Mouse (Mus musculus) heart, adult 2 months (tissue): ENCODE results near the gene Cntln. TPM values are rescaled to one million over a fixed set of nuclear protein-coding genes. Genes with fewer than 3 reads are reported as not detected.

Source experiments
- DNase-seq, 2 experiments: peaks; one replicate each; pipeline ENCODE4 v3.0.0; 2021
- H3K27ac ChIP-seq: fragments of 200-600 bp; 2 replicates; pipeline ENCODE4 v1.8.1; 2022
- H3K27me3 ChIP-seq: fragments of 200-500 bp; 2 replicates; pipeline ENCODE4 v1.6.1; 2012; ENCODE audit warnings: mild to moderate bottlenecking, low read length, inconsistent platforms, mixed read lengths; ENCODE audit not compliant: control insufficient read depth, insufficient read depth
- H3K36me3 ChIP-seq: fragments of 200-500 bp; 2 replicates; pipeline ENCODE4 v1.6.1; 2012; ENCODE audit warnings: low read length, inconsistent platforms; ENCODE audit not compliant: control insufficient read depth, insufficient read depth
- H3K4me1 ChIP-seq: fragments of 200-500 bp; 2 replicates; pipeline ENCODE4 v1.6.1; 2011; ENCODE audit warnings: low read length; ENCODE audit not compliant: control insufficient read depth, insufficient read depth
- H3K4me3 ChIP-seq: fragments of 200-600 bp; 2 replicates; pipeline ENCODE4 v1.8.1; 2022
- H3K79me2 ChIP-seq: fragments of 200-500 bp; replicated peaks from 2 replicates; pipeline ENCODE4 v1.6.1; 2012; ENCODE audit warnings: mild to moderate bottlenecking, inconsistent platforms, low read length, moderate library complexity, mixed read lengths; ENCODE audit not compliant: control insufficient read depth, insufficient read depth
- H3K9ac ChIP-seq: fragments of 200-500 bp; 2 replicates; pipeline ENCODE4 v1.6.1; 2012; ENCODE audit warnings: low read depth, mild to moderate bottlenecking, control low read depth, inconsistent platforms, low read length, mixed read lengths
- CTCF ChIP-seq: fragments of 200-600 bp; IDR thresholded peaks from 2 replicates; pipeline ENCODE4 v1.8.1; 2022; ENCODE audit warnings: antibody characterized with exemption, mild to moderate bottlenecking, moderate library complexity
- EP300 ChIP-seq: fragments of 200-500 bp; IDR thresholded peaks from 2 replicates; pipeline ENCODE4 v1.6.1; 2011; ENCODE audit warnings: low read depth, low read length, control low read depth; ENCODE audit not compliant: insufficient read depth
- POLR2A ChIP-seq: fragments of 200-500 bp; IDR thresholded peaks from 2 replicates; pipeline ENCODE4 v1.6.1; 2011; ENCODE audit warnings: mild to moderate bottlenecking, low read depth, low read length, control low read depth; ENCODE audit not compliant: insufficient read depth
- WGBS: fragments of 180-500 bp; shearing (Covaris S2); methylation state at CpG from one replicate; pipeline ENCODE4 v1.1.7; 2018; 5-methylcytosine and 5-hydroxymethylcytosine counted together
- intact Hi-C: fragments of 180-260 bp; cut with DNase I; formaldehyde crosslinking; loops from one replicate; pipeline ENCODE4 v1.15.1; 2025
- polyA plus RNA-seq: library from polyadenylated mRNA; depleted of rRNA; stranded (reverse); fragments of >200 nt; gene quantifications from 2 replicates; pipeline ENCODE4 v1.2.3, GENCODE M21; 2012
- total RNA-seq, 2 experiments: library from RNA; stranded (reverse); gene quantifications; 2 replicates each; pipeline ENCODE4 v1.2.3; 2021

Gene Cntln
- total and polyA plus RNA-seq, 3 experiments = 1.3 to 2.7 (median 1.9) TPM

DNA sequence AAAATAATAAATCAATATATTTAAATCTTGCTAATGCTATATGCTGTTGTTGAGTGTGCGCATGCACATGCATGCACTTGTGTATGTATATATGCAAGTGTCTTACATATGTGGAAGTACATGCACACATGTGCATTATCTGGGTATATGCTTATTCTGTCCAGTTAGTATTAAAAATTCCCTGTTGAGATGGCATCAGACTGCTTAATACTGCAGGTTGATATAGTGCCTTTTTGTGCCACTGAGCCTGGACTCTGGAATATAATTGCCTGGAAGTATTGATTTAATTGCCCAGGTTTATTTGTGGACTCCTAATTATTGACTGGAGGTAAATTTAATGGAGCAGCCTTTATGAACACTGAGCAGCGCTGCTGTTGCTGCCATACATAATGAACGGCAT lies 236.2 kb downstream of the Cntln start:
- H3K27ac ChIP-seq = no peak overlapping the region
- DNase-seq = no peak
- TF ChIP-seq EP300 = no peak
- TF ChIP-seq CTCF = no peak
- no peak for TF ChIP-seq POLR2A
- no peaks in the 10 kb centered on the region for H3K79me2 ChIP-seq
- H3K4me3 ChIP-seq = no peak overlapping the region
- 97% methylated on average over 3 of the region's 3 CpGs for WGBS
- H3K4me1 ChIP-seq = no peaks in the 10 kb centered on the region
- intact Hi-C loops = no loop called here
- H3K27me3 ChIP-seq = no peaks in the 10 kb centered on the region
- H3K9ac ChIP-seq = no peak overlapping the region
- H3K36me3 ChIP-seq = no peaks in the 10 kb centered on the region

DNA sequence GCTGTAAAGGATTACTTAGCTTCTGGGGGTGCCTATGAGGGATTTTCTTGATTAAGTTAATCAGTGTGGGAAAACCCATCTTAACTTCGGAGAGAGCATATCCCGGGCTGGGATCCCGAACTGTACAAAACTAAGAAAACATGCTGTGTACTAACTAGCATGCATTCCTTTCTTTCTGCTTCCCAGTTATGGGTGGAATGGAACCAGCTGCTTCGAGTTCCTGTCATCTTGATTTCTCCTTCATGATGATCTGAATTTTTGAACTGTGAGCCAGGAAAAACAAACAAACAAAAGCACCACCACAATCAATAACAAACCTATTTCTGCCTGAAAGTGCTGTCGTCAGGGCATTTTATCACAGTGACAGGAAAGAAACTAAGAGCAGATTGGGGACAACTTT lies 265.6 kb downstream of the Cntln start:
- no peak overlapping the region for H3K9ac ChIP-seq
- intact Hi-C loops = no loop called here
- no peaks in the 10 kb centered on the region for H3K27me3 ChIP-seq
- H3K4me1 ChIP-seq = no peaks in the 10 kb centered on the region
- H3K4me3 ChIP-seq = no peak overlapping the region
- H3K36me3 ChIP-seq = no peaks in the 10 kb centered on the region
- DNase-seq = no peak
- TF ChIP-seq POLR2A (no peak), EP300 (no peak), CTCF (no peak)
- H3K79me2 ChIP-seq = no peaks in the 10 kb centered on the region
- WGBS = 63% methylated on average over 5 of the region's 5 CpGs
- H3K27ac ChIP-seq = no peak overlapping the region

DNA sequence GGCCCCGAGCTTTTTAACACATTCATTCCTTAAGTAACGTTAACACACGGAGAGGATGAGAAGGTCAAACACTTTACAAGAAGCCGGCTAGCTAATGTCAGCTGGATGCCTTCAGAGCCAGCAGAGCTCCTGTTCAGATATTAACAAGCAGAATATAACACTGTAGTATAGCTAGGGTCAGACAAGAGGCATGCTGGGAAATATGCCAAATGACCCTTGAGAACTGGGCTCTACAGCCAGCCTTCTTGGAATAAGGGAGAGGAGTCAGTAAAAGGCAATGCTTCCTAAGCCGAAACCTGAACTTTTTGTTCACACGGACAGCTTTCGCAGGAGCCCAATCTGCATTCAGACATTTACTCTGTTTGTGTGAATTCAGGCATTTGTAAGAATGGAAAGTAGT lies 267.8 kb downstream of the Cntln start:
- Histone ChIP-seq H3K27me3 (no peaks in the 10 kb centered on the region), H3K79me2 (no peaks in the 10 kb centered on the region), H3K4me3 (no peak overlapping the region), H3K4me1 (no peaks in the 10 kb centered on the region), H3K36me3 (no peaks in the 10 kb centered on the region), H3K27ac (no peak overlapping the region), H3K9ac (no peak overlapping the region)
- DNase-seq = no peak
- WGBS = 71% methylated on average over 7 of the region's 7 CpGs
- TF ChIP-seq CTCF (no peak), EP300 (no peak), POLR2A (no peak)
- intact Hi-C loops = no loop called here

DNA sequence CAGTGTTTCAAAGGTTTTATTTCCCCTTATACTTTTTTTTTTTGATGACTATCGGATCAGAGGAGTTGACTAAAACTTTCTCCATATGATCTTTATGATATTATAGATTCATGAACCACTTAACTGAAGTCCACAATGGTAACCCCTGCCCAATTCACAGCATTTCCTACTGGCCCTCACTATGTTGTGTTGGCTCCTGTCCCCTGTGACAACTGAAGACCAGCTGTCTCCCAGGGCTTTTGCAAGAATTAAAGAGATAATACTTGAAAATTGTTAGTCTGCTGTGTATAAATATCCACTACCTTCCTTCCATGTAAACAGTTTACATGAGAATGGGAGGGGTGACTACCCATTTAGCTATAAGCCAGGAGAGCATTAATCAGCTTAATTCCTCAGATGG lies 270.3 kb downstream of the Cntln start:
- Histone ChIP-seq H3K4me3 (no peak overlapping the region), H3K27ac (no peak overlapping the region), H3K9ac (no peak overlapping the region), H3K79me2 (no peaks in the 10 kb centered on the region), H3K36me3 (no peaks in the 10 kb centered on the region), H3K4me1 (no peaks in the 10 kb centered on the region), H3K27me3 (no peaks in the 10 kb centered on the region)
- intact Hi-C loops = no loop called here
- no peak for DNase-seq
- TF ChIP-seq POLR2A (no peak), EP300 (no peak), CTCF (no peak)
- WGBS = 83% methylated on average over 1 of the region's 1 CpGs

DNA sequence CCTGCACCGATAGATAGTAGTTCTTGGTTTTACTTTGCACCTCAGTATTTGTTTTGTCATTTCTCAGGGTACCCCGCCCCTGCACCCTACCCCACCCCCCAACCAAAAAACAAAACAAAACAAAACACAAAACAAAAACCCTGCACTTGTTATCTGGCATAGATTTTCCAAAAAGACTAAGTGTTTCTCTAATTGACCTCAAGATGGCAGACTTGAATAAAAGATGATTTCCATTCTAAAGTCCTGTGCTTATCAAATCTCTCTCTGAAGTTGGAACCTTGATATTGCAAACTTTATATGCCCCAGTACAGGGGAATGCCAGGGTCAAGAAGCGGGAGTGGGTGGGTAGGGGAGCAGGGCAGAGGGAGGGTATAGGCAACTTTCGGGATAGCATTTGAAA lies 277.0 kb downstream of the Cntln start:
- no peak for DNase-seq
- Histone ChIP-seq H3K27me3 (no peaks in the 10 kb centered on the region), H3K79me2 (no peaks in the 10 kb centered on the region), H3K4me1 (no peaks in the 10 kb centered on the region; the same call in 1 of the 2 replicates), H3K4me3 (no peak overlapping the region), H3K27ac (no peak overlapping the region), H3K9ac (no peak overlapping the region), H3K36me3 (no peaks in the 10 kb centered on the region)
- 47% methylated on average over 4 of the region's 4 CpGs for WGBS
- no peak for TF ChIP-seq EP300
- peak; percentile 46 for TF ChIP-seq CTCF
- intact Hi-C loops = loop anchor here (5.0 kb wide), 2 partner anchors 641 to 656 kb away; no protein-coding TSS in a partner anchor

DNA sequence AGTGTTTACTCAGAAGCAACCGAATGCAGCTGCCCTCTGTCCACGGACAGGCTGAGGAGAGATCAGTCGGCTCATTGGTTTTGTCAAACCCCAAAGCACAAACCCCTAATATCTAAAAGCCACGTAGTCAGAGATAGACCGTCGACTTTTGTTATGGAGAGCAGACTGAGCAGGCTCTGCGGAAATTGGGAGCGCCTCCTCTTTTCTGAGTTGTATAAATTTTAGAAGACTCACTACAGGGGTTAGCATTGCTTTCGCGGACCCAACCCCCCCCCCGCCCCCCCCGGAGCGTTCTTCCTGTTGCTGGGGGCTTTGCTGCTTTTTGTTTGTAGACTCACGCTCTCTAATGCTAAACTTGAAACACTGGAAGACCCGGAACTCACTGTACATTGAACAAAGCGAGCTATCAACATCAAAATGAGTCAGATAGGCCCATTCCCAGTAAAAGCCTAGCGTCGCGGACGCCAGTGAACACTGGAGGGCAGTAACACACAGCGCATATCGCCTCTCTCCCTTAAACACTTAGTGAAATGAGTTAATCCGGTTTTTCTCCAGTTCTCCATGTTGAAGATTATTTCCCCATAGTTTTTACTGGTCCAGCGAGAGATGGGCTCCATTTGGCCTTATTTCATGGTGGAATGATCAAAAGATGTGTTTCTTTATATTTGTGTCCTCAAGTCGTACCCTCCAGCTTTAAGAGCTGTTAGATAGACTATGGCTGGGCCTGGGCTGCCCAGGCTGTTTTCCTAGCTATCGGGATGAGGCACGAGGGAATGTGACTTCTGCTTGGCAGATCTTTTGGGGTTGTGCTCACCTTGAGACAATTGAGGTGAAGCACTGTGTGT lies 278.6 kb downstream of the Cntln start:
- intact Hi-C loops = loop anchor here (2.0 to 5.0 kb wide), 3 partner anchors 230 to 655 kb away; no protein-coding TSS in a partner anchor

More for the DNA sequence above, 278.6 kb downstream of the Cntln start:
- Histone ChIP-seq H3K27ac (no peak overlapping the region), H3K4me3 (no peak overlapping the region), H3K9ac (no peak overlapping the region), H3K36me3 (no peaks in the 10 kb centered on the region), H3K4me1 (no peaks in the 10 kb centered on the region; the same call in 1 of the 2 replicates), H3K27me3 (no peaks in the 10 kb centered on the region), H3K79me2 (no peaks in the 10 kb centered on the region)
- TF ChIP-seq POLR2A (no peak), CTCF (peak; percentile 70), EP300 (0 out of 2 replicates have a peak, but pooled peaks have one; percentile 11)
- peak in 1 of 2 experiments; percentile 26 for DNase-seq
- WGBS = 25% methylated on average over 27 of the region's 27 CpGs
